Mouse (Mus musculus) left cerebral cortex, postnatal 10 days (tissue): ENCODE data around the gene Mex3a. TPM values are rescaled to one million over a fixed set of nuclear protein-coding genes. Genes with fewer than 3 reads are reported as not detected.

Experiments
- DNase-seq, 2 experiments: peaks; one replicate each; pipeline ENCODE4 v3.0.0; 2021 to 2022; ENCODE audit warnings: low spot score in 2 of 2, mixed read lengths in 1 of 2; ENCODE audit errors: extremely low spot score in 1 of 2
- intact Hi-C: fragments of 180-260 bp; cut with DNase I; formaldehyde crosslinking; loops from one replicate; pipeline ENCODE4 v1.15.1; 2025
- total RNA-seq, 2 experiments: library from RNA; stranded (reverse); gene quantifications; 2 replicates each; pipeline ENCODE4 v1.2.3; 2021

Gene Mex3a
- total RNA-seq, 2 experiments from 2014 or later = 6.9 to 10.7 TPM

- no peak for DNase-seq
- intact Hi-C loops = loop anchor here (2.0 kb wide), 1 partner anchor 40 kb away; no protein-coding TSS in a partner anchor
Measured at GRCm38 (mm10) chr3:88523027-88523426, 9.2 kb upstream of the Mex3a start.

- intact Hi-C loops = no loop called here
- DNase-seq = no peak
Measured at GRCm38 (mm10) chr3:88525021-88525420, 7.2 kb upstream of the Mex3a start.

- intact Hi-C loops = loop anchor here (2.0 kb wide), 1 partner anchor 120 kb away; no protein-coding TSS in a partner anchor
- DNase-seq = peak; percentile 73 to 92
Measured at GRCm38 (mm10) chr3:88526157-88527131, 5.8 kb upstream of the Mex3a start.

- intact Hi-C loops = loop anchor here (2.0 kb wide), 1 partner anchor 121 kb away; no protein-coding TSS in a partner anchor
Measured at GRCm38 (mm10) chr3:88527565-88527964, 4.6 kb upstream of the Mex3a start.

GRCm38 (mm10) chr3:88528646-88529045 lies 3.5 kb upstream of the Mex3a start:
- intact Hi-C loops = no loop called here

More at GRCm38 (mm10) chr3:88527565-88527964, 4.6 kb upstream of the Mex3a start:
- no peak for DNase-seq

GRCm38 (mm10) chr3:88529204-88530000 lies 2.8 kb upstream of the Mex3a start:
- intact Hi-C loops = no loop called here
- no peak for DNase-seq

More at GRCm38 (mm10) chr3:88528646-88529045, 3.5 kb upstream of the Mex3a start:
- DNase-seq = no peak

GRCm38 (mm10) chr3:88530082-88530864 lies 1.9 kb upstream of the Mex3a start:
- intact Hi-C loops = no loop called here
- no peak for DNase-seq

- intact Hi-C loops = no loop called here
- DNase-seq = peak; percentile 83 to 92
Measured at GRCm38 (mm10) chr3:88531348-88532298, 572 bp upstream of the Mex3a start.

- intact Hi-C loops = no loop called here
- peak in 1 of 2 experiments; percentile 58 for DNase-seq
Measured at GRCm38 (mm10) chr3:88532689-88533511, 705 bp downstream of the Mex3a start.

GRCm38 (mm10) chr3:88533706-88534105 lies 1.5 kb downstream of the Mex3a start:
- no peak for DNase-seq
- intact Hi-C loops = no loop called here

- no peak for DNase-seq
- intact Hi-C loops = no loop called here
Measured at GRCm38 (mm10) chr3:88535005-88535404, 2.8 kb downstream of the Mex3a start.

GRCm38 (mm10) chr3:88535527-88535926 lies 3.3 kb downstream of the Mex3a start:
- intact Hi-C loops = no loop called here
- DNase-seq = no peak

GRCm38 (mm10) chr3:88536103-88536930 lies 4.1 kb downstream of the Mex3a start:
- intact Hi-C loops = no loop called here
- DNase-seq = peak in 1 of 2 experiments; percentile 88

GRCm38 (mm10) chr3:88537146-88537545 lies 5.0 kb downstream of the Mex3a start:
- intact Hi-C loops = no loop called here
- DNase-seq = no peak

- intact Hi-C loops = no loop called here
- DNase-seq = no peak
Measured at GRCm38 (mm10) chr3:88538271-88539145, 6.3 kb downstream of the Mex3a start.
